Mouse (Mus musculus) urinary bladder, adult 18-20 months (tissue): ENCODE results near the gene Gm11938.
"Not testable (repeated sequence)": the region's sequence is repeated elsewhere in the genome, so short reads cannot be mapped to it uniquely, and the experiment has no call there.

Experiments used
- DNase-seq, 2 experiments: peaks; one replicate each; pipeline ENCODE4 v3.0.0; 2022; ENCODE audit warnings: low spot score in 2 of 2, mixed read lengths in 2 of 2

Gm11938 gene

DNA sequence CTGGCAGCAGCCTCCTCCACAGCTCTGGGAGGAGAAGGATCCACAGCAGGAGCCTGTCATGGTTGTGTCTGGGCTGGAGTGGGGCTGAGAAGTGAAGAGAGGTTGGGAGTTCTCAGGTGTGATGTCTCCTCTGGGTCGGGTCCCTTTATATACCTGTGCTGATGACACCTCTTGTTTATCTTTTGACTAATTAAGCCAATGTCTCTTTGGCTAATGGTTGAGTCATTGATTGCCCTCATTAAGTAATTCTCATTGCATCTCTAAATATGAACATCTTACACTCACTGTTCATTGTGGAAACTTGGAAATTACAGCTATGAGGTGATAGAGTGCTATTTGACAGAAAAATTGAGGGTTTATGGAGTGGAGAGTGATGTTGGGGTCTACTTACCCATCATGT lies at the start of gene Gm11938:
Gm11938 (minus strand) TSS at position 101 of the 400 bp plus-strand sequence.
- not testable (repeated sequence) for DNase-seq

- no peak for DNase-seq
Observed at GRCm38 (mm10) chr11:99650136-99650535, 47.0 kb upstream of the Gm11938 start, which contains the start of gene Gm11555. Gm11555 (minus strand) TSS chr11:99650236.

DNA sequence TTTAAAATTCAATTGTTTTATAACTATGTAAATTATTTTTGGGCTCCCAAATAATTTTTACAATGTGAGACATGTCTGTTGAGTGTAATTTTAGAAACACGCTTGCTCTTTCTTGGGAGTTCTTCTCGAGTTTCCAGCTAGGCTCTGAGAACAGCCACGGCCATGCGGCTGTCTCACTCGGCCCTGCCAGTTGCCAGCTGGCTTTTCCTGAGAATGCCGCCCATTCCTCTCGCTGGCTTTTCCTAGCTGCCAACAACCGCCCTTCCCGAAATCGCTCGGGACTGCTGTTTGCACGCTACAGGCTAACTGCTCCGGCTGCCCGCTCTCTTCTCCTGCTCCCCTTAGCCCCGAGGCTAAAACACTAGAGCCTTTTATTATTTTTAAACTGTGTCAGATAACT lies 43.3 kb upstream of the Gm11938 start:
- no peak for DNase-seq

- no peak for DNase-seq
Observed at GRCm38 (mm10) chr11:99644351-99644750, 41.2 kb upstream of the Gm11938 start.

- not testable (repeated sequence) for DNase-seq
Observed at GRCm38 (mm10) chr11:99643635-99644139, 40.6 kb upstream of the Gm11938 start, which contains the start of gene Krtap4-7. Krtap4-7 (minus strand) TSS chr11:99644089.

GRCm38 (mm10) chr11:99640926-99641325 lies 37.8 kb upstream of the Gm11938 start:
- DNase-seq: no peak

DNA sequence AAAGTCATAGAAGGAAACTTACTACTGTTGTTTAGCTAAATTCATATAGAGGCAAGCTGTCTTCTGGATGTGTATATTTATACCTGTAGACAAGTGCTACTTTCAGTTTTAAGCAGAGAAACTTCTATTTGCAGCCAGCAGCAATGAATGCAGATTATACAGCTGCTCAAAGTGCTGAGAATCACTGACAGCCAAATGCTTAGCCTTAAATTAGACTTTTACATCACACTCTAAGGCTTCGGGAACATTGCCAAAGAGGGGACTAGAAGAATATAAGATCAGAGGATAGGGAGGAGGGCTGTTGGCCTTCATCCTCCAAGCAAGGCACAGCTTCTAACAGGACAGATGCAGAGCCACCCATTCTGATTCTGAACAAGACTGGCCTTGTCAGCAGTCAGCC lies 34.0 kb upstream of the Gm11938 start:
- no peak for DNase-seq

DNA sequence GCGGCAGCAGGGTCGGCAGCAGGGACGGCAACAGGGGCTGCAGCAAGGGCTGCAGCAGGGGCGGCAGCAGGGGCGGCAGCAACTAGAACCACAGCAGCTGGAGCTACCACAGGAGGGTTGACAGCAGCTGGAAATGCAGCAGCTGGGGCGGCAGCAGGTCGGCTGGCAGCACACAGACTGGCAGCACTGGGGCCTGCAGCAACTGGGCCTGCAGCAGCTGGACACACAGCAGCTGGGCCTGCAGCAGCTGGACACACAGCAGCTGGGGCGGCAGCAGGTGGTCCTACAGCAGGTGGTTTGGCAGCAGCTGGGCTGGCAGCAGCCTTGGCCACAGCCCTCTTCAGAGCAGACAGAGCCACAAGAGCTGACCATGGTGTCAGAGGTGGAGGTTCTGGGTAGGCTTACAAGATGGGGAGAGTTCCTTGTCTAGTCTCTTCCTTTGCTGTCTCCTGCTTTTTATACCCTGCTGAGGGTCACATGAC lies 31.6 kb upstream of the Gm11938 start, which contains the start of gene Krtap4-2:
Krtap4-2 (minus strand) TSS at position 432 of the 482 bp plus-strand sequence.
- no peak for DNase-seq

DNA sequence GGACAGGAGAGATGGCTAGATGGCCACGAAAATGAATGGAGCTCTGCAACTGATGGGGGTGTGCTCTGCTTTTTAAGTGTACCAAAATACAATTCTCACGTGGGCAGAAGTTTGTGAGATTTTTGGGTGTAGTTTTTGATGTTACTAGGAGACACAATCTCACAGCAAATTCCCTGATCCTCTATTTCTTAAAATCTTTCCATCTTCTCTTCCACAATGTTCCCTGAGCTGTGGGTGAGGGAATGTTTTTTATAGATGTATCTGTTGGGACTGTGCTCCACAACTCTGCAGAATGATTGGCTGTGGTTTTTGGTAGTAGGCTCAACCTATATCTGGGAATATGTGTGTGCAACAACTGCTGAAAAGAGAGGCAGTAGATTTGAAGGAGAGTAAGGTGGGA lies 30.2 kb upstream of the Gm11938 start:
- no peak for DNase-seq

GRCm38 (mm10) chr11:99630890-99631289 lies 27.8 kb upstream of the Gm11938 start:
- no peak for DNase-seq

DNA sequence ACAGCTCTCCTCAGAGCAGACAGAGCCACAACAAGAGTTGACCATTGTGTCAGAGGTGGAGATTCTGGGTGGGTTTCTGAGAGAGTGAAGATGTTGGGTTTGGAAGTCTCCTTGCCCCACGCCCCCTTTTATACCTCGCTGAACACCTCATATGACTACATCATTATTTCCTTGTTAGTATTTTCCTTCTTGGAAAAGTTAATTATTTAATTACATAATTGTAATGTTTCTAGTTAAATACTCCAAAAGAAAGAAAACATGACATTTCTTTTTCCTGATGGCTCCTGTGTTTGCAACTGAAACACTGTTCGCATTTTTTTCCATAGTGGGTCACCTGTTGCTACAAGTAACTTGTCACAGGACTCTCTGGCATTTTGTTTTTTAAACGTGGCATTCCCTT lies 25.0 kb upstream of the Gm11938 start, which contains the start of gene Krtap4-1:
Krtap4-1 (minus strand) TSS at position 101 of the 400 bp plus-strand sequence.
- DNase-seq: no peak

- no peak for DNase-seq
Observed at GRCm38 (mm10) chr11:99620335-99620734, 17.2 kb upstream of the Gm11938 start, which contains the start of gene Gm11562. Gm11562 (minus strand) TSS chr11:99620435.

- DNase-seq: no peak
Observed at GRCm38 (mm10) chr11:99614796-99615363, 11.8 kb upstream of the Gm11938 start, which contains the start of gene Krtap2-4. Krtap2-4 (minus strand) TSS chr11:99614846.

GRCm38 (mm10) chr11:99610089-99610488 lies 7.0 kb upstream of the Gm11938 start, which contains the start of gene Gm11937:
Gm11937 (minus strand) TSS chr11:99610189.
- DNase-seq: not testable (repeated sequence)

- no peak for DNase-seq
Observed at GRCm38 (mm10) chr11:99609126-99609525, 6.0 kb upstream of the Gm11938 start.

DNA sequence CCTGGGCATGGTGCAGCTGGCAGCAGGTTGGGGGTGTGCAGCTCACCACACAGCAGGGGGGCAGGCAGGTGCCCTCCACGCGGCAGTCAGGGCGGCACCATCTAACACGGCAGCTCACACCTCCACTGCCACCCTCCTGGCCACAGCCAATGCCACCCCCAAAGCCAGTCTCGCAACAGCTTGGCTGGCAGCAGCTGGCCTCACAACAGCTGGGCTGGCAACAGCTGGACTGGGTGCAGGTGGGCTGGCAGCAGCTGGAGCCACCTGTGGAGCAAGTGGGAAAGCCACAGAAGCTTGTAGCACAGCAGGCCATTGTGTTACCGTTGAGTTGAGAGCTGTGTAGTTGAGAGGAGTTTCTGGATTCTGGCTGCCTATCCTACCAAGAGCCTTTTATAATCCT lies 5.4 kb downstream of the Gm11938 start, which contains the start of gene Krtap9-3:
Krtap9-3 (minus strand) TSS at position 364 of the 400 bp plus-strand sequence.
- DNase-seq: not testable (repeated sequence)

DNA sequence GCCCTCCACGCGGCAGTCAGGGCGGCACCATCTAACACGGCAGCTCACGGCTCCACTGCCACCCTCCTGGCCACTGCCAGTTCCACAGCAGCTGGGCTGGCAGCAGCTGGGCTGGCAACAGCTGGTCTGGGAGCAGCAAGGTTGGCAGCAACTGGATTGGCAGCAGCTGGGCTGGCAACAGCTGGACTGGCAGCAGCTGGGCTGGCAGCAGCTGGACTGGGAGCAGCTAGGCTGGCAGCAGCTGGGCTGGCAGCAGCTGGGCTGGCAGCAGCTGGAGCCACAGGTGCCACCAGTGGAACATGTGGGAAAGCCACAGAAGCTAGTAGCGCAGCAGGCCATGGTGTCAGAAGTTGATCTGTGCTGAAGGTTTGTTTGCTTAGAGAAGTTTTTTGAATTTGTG lies 12.1 kb downstream of the Gm11938 start, which contains the start of gene Krtap1-3:
Krtap1-3 (minus strand) TSS at position 359 of the 400 bp plus-strand sequence.
- DNase-seq: no peak

GRCm38 (mm10) chr11:99585096-99585495 lies 18.0 kb downstream of the Gm11938 start:
- no peak for DNase-seq

GRCm38 (mm10) chr11:99583245-99583704 lies 19.8 kb downstream of the Gm11938 start, which contains the start of gene Krtap1-4:
Krtap1-4 (minus strand) TSS chr11:99583654.
- no peak for DNase-seq

DNA sequence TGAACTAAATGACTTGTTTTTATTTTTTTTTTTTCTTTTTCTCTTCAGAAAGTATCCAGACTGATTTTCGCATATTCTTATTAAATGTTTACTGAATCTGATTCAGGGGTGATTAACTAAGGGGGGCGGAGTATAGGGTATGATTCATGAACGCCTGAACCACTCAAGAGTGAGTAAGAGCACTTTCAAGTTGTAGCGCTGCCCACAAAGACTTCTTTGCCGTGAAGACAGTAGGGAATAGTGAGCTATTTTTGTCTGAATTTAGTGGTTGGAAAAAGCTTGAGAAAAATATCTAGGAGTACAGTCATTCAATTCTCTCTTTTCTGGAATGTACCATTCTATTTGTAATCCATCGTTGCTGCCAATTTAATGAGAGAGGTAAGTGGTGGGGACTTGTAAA lies 21.5 kb downstream of the Gm11938 start:
- DNase-seq: no peak

DNA sequence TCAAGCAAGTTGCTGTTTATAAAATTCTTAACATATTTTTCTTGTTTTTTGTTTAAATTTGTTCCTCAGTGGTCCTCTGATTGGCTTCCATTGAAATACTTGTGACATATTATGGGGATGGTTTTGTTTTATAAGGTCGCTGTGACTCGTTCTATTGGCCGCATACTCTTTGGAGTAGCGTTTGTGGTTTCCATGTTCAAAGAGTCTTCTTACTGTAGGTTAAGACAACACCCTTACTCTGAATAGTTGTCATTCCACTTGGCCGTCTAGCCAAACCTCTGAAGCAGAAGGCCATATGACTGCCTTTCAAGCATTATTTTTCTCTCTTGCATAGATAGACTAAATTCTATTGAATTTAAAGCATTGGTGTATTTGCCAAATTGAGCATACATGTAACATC lies 22.1 kb downstream of the Gm11938 start:
- no peak for DNase-seq

- DNase-seq: no peak
Observed at GRCm38 (mm10) chr11:99580636-99581035, 22.5 kb downstream of the Gm11938 start, which contains the start of gene Krtap1-5. Krtap1-5 (minus strand) TSS chr11:99581016.
